Mouse (Mus musculus) lung, adult 2 months (tissue): Measurements from ENCODE around the gene Car14.
A peak's percentile ranks its signal among the peaks of the same experiment; 100 is the strongest.

Source experiments
- CTCF ChIP-seq: fragments of 200-500 bp; IDR thresholded peaks from 2 replicates; pipeline ENCODE4 v1.5.1; 2011; ENCODE audit warnings: mild to moderate bottlenecking, low read length, control low read depth; ENCODE audit not compliant: insufficient read depth
- POLR2A ChIP-seq: fragments of 200-500 bp; IDR thresholded peaks from 2 replicates; pipeline ENCODE4 v1.6.1; 2011; ENCODE audit warnings: low read depth, mild to moderate bottlenecking, control low read depth, low read length, borderline replicate concordance; ENCODE audit errors: extremely low read depth

DNA sequence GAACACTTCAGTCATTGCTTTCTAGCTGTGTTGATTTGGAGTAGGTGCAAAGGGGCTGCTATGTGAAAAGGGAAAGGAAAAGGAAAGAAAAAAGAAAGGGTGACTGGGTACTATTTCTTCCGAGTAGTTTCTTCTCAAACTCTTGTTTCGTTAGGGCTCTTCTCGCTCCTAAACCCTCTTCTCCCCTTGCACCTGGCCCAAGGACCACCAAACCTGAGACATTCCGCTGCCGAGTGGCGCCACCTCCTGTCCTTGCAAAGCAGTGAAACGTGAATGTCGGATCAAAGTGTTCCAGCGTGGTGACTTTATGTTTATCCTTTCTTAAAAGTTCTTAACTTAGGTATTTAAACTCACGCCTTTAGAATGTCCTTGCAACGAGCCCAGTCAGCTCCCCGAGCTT is 2.4 kb upstream of the Car14 start:
- TF ChIP-seq POLR2A (no peak), CTCF (peak; percentile 92)
